Mouse (Mus musculus) stomach, postnatal 0 days (tissue): ENCODE measurements around the gene Krt6b.

ENCODE experiments used
- CTCF ChIP-seq: IDR thresholded peaks from 2 replicates; pipeline ENCODE4 v1.5.1; 2016; ENCODE audit warnings: antibody characterized with exemption, low read depth, mild to moderate bottlenecking, moderate library complexity
- EP300 ChIP-seq: optimal IDR thresholded peaks from 2 replicates; pipeline ENCODE3; 2016; ENCODE audit warnings: antibody characterized with exemption

DNA sequence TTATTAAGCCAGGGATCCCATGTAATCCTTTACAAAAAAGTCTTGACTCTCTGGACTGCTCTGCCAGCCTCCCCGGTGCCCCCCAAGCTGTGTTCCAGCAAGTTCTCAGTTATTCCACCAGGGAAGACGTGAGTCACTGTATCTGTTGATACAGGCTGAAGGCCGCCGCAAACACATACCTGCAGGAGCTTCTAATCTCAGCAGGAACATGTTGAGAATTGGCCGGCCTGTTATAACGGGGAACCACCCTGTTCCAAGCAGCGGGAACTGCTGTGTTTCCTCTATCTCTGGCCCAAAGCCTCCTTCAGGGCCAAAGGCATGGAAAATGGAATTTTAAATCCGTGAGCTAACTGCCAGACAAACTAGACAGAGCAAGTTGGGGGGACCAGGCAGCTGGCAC lies 33.6 kb upstream of the Krt6b start:
- TF ChIP-seq CTCF (peak; percentile 19; the same call in 1 of the 2 replicates), EP300 (no peak)
